Mouse (Mus musculus): ENCODE measurements at regions not wholly inside any gene's neighbourhood (a gene's known extent, or its start where the extent isn't known, plus 50 kb on each side); places are given as distances from the start of the nearest gene placed in this dataset.

- peak; percentile 8 to 9 for DNase-seq
Measured at GRCm38 (mm10) chr15:57542630-57543029, 65.2 kb upstream of the Slc22a22 start.

- no peak for DNase-seq
Measured at GRCm38 (mm10) chr15:57535514-57535913, 58.1 kb upstream of the Slc22a22 start.

All from cerebellum, adult 18-20 months (tissue).